ENCODE assay signal across 30 mouse cellular contexts in the genomic region with DNA sequence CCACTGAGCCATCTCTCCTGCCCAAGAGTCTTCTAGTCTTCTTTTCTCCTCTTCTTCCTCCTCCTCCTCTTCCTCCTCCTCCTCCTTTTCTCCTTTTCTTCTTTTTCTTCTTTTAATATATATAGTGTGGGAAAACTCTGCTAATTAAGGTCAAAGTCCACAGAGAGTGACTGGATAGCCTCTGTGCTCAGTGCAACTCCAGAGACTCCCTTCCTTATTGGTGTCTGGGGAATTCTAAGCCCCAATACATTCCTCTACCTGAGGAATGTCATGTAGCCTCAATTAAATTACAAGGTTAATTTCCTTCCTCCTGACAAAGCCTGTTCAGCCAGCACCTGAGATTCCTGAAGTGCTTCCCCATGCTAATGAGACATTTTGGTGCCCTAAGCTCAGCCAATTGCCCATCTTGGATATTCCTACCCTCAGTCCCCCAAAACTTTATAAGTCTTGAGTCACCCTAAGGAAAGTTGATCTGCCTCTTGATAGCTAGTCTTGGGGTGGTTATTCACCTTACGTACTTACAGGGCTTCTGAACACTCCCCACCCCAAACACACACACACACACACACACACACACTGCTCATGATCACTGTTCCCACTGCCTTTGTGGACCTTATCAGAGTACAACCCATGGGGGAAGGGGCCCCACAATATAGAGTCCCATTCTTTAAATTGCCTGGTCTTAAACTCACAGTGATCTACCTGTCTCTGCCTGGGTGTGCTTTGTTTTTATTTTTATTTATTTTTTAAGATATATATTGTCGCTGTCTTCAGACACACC. TPM values are rescaled to one million over a fixed set of nuclear protein-coding genes. Genes with fewer than 3 reads are reported as not detected.
"Had no signal": no experiment of that assay in that cellular context is flagged by ENCODE, and none has a peak within 500 bp of the region (broad histone marks: within the 10 kb centered on the region; RNA-seq: fewer than 3 reads in every experiment).

No protein-coding gene starts in this region.

- H3K27me3 ChIP-seq: heart, embryonic 12.5 days; kidney, embryonic 15.5 days; liver, embryonic 15.5 days had no signal

- DNase-seq: gastrocnemius, adult 2 months; gastrocnemius, postnatal 10 days; gastrocnemius, postnatal 25 days; heart, adult 18-20 months; heart, postnatal 10 days; heart, postnatal 4 days; kidney, adult 11 months; kidney, adult 2 months; kidney, adult 9 months; kidney, postnatal 10 days; kidney, postnatal 25 days; kidney, postnatal 4 days had no signal

- H3K4me3 ChIP-seq: gastrocnemius, adult 2 months; heart, embryonic 10.5 days; heart, embryonic 12.5 days; hindbrain, embryonic 10.5 days; hindbrain, embryonic 12.5 days; kidney, embryonic 15.5 days; layer of hippocampus, adult 2 months; left cerebral cortex, adult 2 months; limb, embryonic 10.5 days; limb, embryonic 12.5 days; liver, embryonic 15.5 days had no signal

- H3K4me1 ChIP-seq: heart, embryonic 12.5 days; hindbrain, embryonic 10.5 days; hindbrain, embryonic 12.5 days; kidney, embryonic 15.5 days had no signal

- H3K36me3 ChIP-seq: heart, embryonic 10.5 days; heart, embryonic 12.5 days; hindbrain, embryonic 10.5 days; hindbrain, embryonic 12.5 days; kidney, embryonic 15.5 days; limb, embryonic 10.5 days; limb, embryonic 12.5 days; liver, embryonic 15.5 days had no signal

- ATAC-seq: hindbrain, embryonic 16.5 days; inflammation-experienced regulatory T-cells, adult 6 months had no signal

- H3K9me3 ChIP-seq: heart, embryonic 10.5 days; heart, embryonic 12.5 days; hindbrain, embryonic 10.5 days; hindbrain, embryonic 12.5 days; kidney, embryonic 15.5 days; limb, embryonic 10.5 days; limb, embryonic 12.5 days; liver, embryonic 15.5 days had no signal

- H3K4me2 ChIP-seq: heart, embryonic 12.5 days; hindbrain, embryonic 12.5 days; hindbrain, embryonic 14.5 days; kidney, embryonic 15.5 days; limb, embryonic 12.5 days; liver, embryonic 15.5 days had no signal

- H3K9ac ChIP-seq: heart, embryonic 12.5 days; hindbrain, embryonic 12.5 days; hindbrain, embryonic 14.5 days; kidney, embryonic 15.5 days; limb, embryonic 12.5 days; liver, embryonic 15.5 days had no signal

- H3K27ac ChIP-seq: gastrocnemius, adult 2 months; heart, embryonic 10.5 days; hindbrain, embryonic 10.5 days; hindbrain, embryonic 12.5 days; hindbrain, embryonic 14.5 days; kidney, embryonic 15.5 days; layer of hippocampus, adult 2 months; left cerebral cortex, adult 2 months; limb, embryonic 10.5 days; limb, embryonic 12.5 days; liver, embryonic 15.5 days had no signal

RNA-seq across cellular contexts. Expression of gene Tmem95, which starts 7.3 kb away (rescaled TPM):
- polyA plus RNA-seq: frontal cortex, adult 2 months; heart, embryonic 10.5 days; heart, embryonic 12.5 days; heart, embryonic 14.5 days; heart, embryonic 16.5 days; hindbrain, embryonic 10.5 days; hindbrain, embryonic 12.5 days; hindbrain, embryonic 14.5 days; hindbrain, embryonic 16.5 days; inflammation-experienced regulatory T-cells, adult 6 months; kidney, adult 2 months; limb, embryonic 10.5 days; limb, embryonic 12.5 days; limb, embryonic 14.5 days; liver, adult 2 months; liver, embryonic 15.5 days had no signal

RNA-seq across cellular contexts. Expression of gene Tnk1, which starts 11.9 kb away (rescaled TPM):
- polyA plus RNA-seq: hindbrain, embryonic 14.5 days had no signal
